Mouse (Mus musculus): ENCODE measurements around the gene Srebf1. TPM values are rescaled to one million over a fixed set of nuclear protein-coding genes. Genes with fewer than 3 reads are reported as not detected.

Gene Srebf1
- 59.3 and 66.1 TPM in 2 replicates for polyA plus RNA-seq (2016; fragmentation: Nextera tagmentation; extraction: Ambion mirVana)

DNA sequence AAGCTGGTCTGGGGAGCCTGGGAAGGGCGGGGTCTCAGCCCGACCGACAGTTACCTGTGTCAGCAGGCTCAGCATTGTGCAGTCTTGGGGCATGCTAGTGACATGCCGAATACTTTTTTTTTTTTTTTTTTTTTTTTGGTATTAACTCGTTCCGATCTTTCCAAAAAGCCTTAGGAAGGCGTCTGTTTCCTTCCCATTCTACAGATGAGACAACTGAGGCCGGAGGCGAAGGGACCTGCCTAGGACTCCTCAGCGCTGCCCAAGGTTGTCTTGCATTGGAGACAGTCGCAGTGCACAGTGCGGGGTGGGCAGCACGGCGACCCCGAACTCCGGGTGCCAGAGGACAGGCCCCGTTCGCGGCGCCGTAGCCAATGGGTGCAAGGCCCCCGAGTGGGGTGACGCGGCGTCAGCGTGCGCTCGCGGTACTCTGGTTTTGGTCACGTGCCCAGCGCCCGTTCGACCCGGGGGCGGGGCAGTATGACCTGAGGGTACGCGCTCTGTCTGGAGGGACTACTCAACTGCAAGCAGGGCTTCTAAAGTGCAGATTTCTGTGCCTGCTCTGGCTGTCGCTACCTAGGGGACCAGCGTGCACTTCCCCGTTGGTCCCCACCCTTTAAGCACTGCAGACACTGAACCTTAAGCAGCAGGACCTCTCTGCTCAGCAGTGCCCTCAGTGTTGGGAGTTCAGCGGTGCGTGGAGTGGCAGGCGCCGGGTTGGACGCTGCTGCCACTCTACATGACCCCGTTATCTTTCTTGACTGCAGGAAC is at the start of gene Srebf1:
TSS of gene Srebf1 (minus strand) at position 113 of the 768 bp plus-strand sequence.
- Histone ChIP-seq H3K27ac (peak within 1 kb of the TSS; percentile 82), H3K27me3 (ENCODE audit: poor library complexity, severe bottlenecking) (peaks cover 13% of the 10 kb centered on the region), H3K9me3 (no peaks in the 10 kb centered on the region), H3K4me3 (peak within 1 kb of the TSS; percentile 52), H3K36me3 (replicated peaks) (peaks cover 13% of the 10 kb centered on the region), H3K4me1 (peaks cover 58% of the 10 kb centered on the region)
- WGBS = 4% methylated on average over 46 of the region's 46 CpGs
- peak; percentile 77 for DNase-seq (ENCODE audit: extremely low spot score, low spot score)

DNA sequence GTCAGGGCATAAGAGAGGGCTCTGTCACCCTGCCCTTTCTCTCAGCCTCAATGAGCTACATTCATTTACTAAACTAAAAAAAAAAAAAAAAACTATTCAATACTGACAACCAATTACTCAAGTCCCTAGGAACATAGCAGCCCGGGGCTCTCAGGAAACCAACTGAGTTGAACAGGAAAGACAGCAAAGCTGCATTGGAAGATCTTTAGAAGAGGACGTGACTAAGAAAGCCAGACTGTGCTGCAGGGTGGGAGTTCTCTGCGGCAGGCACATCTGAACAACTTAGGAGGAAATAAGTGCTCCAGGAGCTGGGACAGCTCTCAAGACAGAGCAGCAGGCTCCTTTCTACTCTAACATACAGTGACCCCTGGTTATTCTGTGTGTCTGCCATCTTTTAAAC is 46.2 kb upstream of the Srebf1 start:
- H3K9me3 ChIP-seq = no peaks in the 10 kb centered on the region
- WGBS = 77% methylated on average over 3 of the region's 3 CpGs
- no peaks in the 10 kb centered on the region for H3K27me3 ChIP-seq (ENCODE audit: poor library complexity, severe bottlenecking)
- H3K4me1 ChIP-seq = peaks cover 23% of the 10 kb centered on the region
- H3K27ac ChIP-seq = 0 out of 2 replicates have a peak overlapping the region, but pooled peaks have one; percentile 11
- DNase-seq (ENCODE audit: extremely low spot score, low spot score) = no peak
- no peak overlapping the region for H3K4me3 ChIP-seq
- H3K36me3 ChIP-seq (replicated peaks) = peaks cover 4% of the 10 kb centered on the region; the same call in 1 of the 2 replicates

DNA sequence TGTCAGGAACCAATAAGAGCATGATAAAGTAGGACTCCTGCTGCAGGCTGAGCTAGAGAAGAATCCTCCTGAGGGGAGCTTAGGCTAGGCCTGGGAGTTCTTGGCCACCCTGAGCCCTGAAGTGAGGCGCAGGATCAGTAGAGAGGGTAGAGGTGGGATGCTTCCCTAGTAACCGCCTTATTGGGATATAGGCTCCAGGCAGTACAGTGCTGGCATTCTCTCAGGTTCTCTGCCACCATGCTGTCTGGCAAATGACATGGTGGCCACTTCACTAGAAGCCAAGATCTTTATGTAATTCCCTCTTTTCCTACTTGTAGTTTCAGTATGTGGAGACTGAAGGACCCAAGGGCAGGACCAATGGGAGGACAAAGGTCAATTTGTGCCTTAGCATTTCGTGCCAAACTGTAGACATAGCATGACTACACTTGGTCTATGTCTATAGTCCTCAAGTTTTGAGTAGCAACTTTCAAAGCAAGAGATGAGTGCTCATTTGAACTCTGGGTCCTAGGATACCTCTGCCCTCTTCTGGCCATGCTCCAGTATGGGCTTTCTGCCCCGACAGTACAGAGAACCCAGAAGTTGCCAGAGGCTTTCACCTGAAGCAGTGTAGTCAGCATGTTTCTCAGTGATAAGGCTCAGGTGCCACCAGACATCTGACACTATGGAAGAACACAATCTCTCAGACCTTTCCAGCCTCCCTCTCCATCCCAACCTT is 43.0 kb upstream of the Srebf1 start:
- H3K27me3 ChIP-seq (ENCODE audit: poor library complexity, severe bottlenecking) = no peaks in the 10 kb centered on the region
- no peak for DNase-seq (ENCODE audit: extremely low spot score, low spot score)
- no peaks in the 10 kb centered on the region; the same call in 1 of the 2 replicates for H3K36me3 ChIP-seq (replicated peaks)
- 94% methylated on average over 4 of the region's 4 CpGs for WGBS
- H3K4me3 ChIP-seq = no peak overlapping the region
- peaks cover 25% of the 10 kb centered on the region for H3K4me1 ChIP-seq
- no peak overlapping the region for H3K27ac ChIP-seq
- no peaks in the 10 kb centered on the region for H3K9me3 ChIP-seq

DNA sequence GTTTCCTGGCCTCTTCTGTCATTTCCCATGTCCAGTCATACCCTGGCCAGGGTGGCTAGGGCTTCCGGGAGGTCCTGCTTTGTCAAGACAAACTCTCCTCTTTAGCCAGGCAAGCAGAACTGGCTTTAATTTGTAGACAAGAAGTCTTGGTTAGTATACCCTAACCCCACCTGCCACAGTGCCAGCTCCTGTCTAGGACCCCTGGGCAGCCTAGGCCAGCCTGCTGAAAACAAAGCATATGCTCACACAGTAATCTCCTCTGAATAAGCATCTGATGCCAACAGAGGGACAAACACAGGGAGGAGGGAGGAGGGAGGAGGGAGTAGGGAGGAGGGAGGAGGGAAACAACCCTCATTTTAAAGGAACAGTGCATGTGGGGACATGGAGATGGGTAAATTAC is 42.3 kb upstream of the Srebf1 start:
- DNase-seq (ENCODE audit: extremely low spot score, low spot score) = no peak
- H3K27ac ChIP-seq = 0 out of 2 replicates have a peak overlapping the region, but pooled peaks have one; percentile 11
- peaks cover 25% of the 10 kb centered on the region for H3K4me1 ChIP-seq
- no peaks in the 10 kb centered on the region; the same call in 1 of the 2 replicates for H3K36me3 ChIP-seq (replicated peaks)
- 94% methylated on average over 1 of the region's 1 CpGs for WGBS
- no peaks in the 10 kb centered on the region for H3K27me3 ChIP-seq (ENCODE audit: poor library complexity, severe bottlenecking)
- no peaks in the 10 kb centered on the region for H3K9me3 ChIP-seq
- no peak overlapping the region for H3K4me3 ChIP-seq

DNA sequence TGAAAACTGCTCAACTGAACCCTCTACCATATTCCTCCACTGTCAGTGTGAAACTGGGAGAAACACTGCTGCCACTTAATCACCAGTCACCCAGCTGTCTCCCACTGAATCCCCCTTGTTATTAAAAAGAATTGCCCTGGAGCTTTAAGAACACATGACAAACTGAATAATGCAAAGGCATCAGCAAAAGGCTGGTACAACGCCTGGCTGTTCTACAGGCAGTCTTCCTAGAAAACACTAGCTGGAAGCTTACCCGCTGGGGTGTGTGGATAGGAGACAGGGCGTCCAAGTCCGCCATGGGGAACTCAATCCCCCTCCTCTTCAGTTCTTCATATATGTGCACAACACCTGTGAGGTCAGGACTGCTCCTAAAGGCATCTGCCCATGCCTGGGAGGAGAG is 40.0 kb upstream of the Srebf1 start:
- H3K36me3 ChIP-seq (replicated peaks) = 0 out of 2 replicates have a peak, but pooled peaks cover 3% of the 10 kb centered on the region
- no peak overlapping the region for H3K27ac ChIP-seq
- no peaks in the 10 kb centered on the region for H3K27me3 ChIP-seq (ENCODE audit: poor library complexity, severe bottlenecking)
- H3K4me3 ChIP-seq = no peak overlapping the region
- H3K4me1 ChIP-seq = peaks cover 14% of the 10 kb centered on the region
- DNase-seq (ENCODE audit: extremely low spot score, low spot score) = no peak
- H3K9me3 ChIP-seq = no peaks in the 10 kb centered on the region
- 85% methylated on average over 4 of the region's 4 CpGs for WGBS

DNA sequence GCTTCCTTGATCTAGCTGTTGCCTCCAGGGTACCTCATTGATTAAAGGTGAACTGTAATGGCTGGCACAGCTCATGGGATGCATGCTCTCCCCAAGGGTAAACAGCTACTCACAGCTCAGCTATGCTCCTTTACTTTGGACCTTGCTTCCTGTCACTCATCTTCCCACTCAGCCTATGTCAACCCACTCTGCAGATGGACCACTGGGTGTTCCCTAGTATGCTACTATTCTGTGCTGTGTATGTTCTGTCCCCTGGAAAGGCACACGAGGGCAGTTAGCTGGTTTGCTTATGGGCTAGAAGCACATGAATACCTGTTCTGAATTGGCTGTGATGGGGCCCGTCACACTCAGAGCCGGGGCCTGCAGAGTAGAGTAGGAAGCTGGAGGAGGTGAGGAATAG is 38.4 kb upstream of the Srebf1 start:
- Histone ChIP-seq H3K4me1 (peaks cover 14% of the 10 kb centered on the region), H3K4me3 (no peak overlapping the region), H3K27me3 (ENCODE audit: poor library complexity, severe bottlenecking) (no peaks in the 10 kb centered on the region), H3K27ac (no peak overlapping the region), H3K9me3 (no peaks in the 10 kb centered on the region), H3K36me3 (replicated peaks) (0 out of 2 replicates have a peak, but pooled peaks cover 4% of the 10 kb centered on the region)
- 93% methylated on average over 3 of the region's 3 CpGs for WGBS
- no peak for DNase-seq (ENCODE audit: extremely low spot score, low spot score)

DNA sequence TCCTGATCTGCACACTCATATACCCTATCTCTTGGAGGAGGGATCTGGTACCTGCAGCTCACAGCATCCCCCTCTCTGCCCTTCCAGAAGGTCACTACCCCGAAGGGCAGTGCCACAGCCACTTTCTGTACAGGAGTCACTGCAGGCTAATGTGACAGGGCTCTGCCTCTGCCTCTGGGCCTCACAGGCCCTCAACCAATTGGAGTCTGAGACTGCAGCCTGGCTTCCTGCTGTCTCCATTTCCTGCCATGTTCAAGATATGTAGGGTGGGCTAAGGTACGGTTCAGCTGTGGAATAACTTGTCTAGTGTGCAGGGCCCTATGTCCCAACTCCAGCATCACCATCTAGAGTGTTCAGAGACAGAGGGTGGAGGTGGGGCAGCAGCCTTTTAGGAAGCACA is 35.3 kb upstream of the Srebf1 start:
- 0 out of 2 replicates have a peak, but pooled peaks cover 4% of the 10 kb centered on the region for H3K36me3 ChIP-seq (replicated peaks)
- 80% methylated on average over 2 of the region's 2 CpGs for WGBS
- H3K4me3 ChIP-seq = no peak overlapping the region
- 0 out of 2 replicates have a peak overlapping the region, but pooled peaks have one; percentile 4 for H3K27ac ChIP-seq
- H3K9me3 ChIP-seq = no peaks in the 10 kb centered on the region
- no peak for DNase-seq (ENCODE audit: extremely low spot score, low spot score)
- H3K4me1 ChIP-seq = peaks cover 6% of the 10 kb centered on the region
- no peaks in the 10 kb centered on the region for H3K27me3 ChIP-seq (ENCODE audit: poor library complexity, severe bottlenecking)

DNA sequence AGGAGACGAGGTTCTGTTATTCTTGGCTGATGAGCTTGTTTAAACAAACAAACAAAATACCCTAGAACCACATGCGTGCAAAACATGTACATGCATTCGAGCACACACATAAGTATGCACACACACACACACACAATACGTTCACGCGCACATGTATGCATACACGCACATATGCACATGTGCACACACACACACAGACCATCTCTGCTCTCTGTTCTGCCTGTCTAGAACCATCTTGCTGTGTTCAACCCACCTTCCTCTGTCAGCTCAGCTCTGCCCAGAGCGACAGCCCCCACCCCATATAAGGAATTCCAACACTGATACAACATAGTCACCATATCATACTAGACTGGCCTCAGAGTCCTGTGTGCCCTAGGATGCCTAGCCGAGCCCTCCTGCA is 34.3 kb upstream of the Srebf1 start:
- H3K4me3 ChIP-seq = no peak overlapping the region
- H3K27me3 ChIP-seq (ENCODE audit: poor library complexity, severe bottlenecking) = no peaks in the 10 kb centered on the region
- no peaks in the 10 kb centered on the region for H3K9me3 ChIP-seq
- 0 out of 2 replicates have a peak, but pooled peaks cover 4% of the 10 kb centered on the region for H3K36me3 ChIP-seq (replicated peaks)
- no peak for DNase-seq (ENCODE audit: extremely low spot score, low spot score)
- H3K27ac ChIP-seq = no peak overlapping the region
- H3K4me1 ChIP-seq = peaks cover 11% of the 10 kb centered on the region
- WGBS = 90% methylated on average over 9 of the region's 9 CpGs

DNA sequence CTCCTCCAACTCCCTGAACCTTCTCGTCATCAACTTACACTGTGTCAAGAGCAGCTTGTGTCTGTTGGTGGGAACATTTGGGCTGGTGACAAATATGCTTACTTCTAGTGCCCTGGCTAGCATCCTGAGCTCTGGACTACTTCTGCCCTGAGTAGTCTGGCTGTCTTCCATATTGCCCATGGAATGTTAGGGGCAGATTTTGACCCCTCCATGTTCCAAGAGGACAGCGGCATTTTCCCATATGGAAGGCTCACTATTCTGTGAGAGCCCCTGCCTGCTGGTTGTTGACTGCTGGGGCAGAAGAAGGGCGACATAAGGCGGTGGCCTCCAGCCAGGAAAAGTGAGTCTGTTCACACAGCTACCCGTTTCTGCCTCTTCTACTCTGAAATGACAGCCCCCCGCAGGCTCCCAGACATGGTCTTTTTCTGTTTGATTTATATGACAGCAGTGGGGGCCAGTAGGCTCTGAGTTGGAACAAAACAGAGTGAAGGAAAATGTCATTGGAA is 33.8 kb upstream of the Srebf1 start:
- H3K27ac ChIP-seq = no peak overlapping the region
- H3K4me3 ChIP-seq = no peak overlapping the region
- WGBS = 88% methylated on average over 6 of the region's 6 CpGs
- H3K4me1 ChIP-seq = peaks cover 15% of the 10 kb centered on the region
- 0 out of 2 replicates have a peak, but pooled peaks cover 4% of the 10 kb centered on the region for H3K36me3 ChIP-seq (replicated peaks)
- no peak for DNase-seq (ENCODE audit: extremely low spot score, low spot score)
- H3K9me3 ChIP-seq = no peaks in the 10 kb centered on the region
- no peaks in the 10 kb centered on the region for H3K27me3 ChIP-seq (ENCODE audit: poor library complexity, severe bottlenecking)

DNA sequence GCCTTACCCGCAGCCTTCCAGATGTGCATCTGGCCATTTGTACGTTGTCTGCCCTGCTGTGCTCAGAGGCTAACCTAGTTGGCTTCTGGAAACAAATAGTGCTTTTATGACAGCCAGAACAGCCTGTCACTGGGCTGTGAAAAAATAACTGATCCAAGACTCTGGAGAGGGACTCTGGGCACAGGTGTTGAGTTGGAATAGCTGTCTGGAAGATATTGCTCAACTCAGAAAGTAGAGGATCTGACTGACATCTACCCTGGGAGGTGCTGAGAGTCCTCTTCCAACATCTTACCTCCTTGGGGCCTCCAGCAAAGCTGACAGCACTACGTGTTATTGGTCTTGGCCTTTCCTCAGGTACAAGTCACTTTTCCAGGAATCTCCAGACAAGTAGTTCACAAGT is 33.3 kb upstream of the Srebf1 start:
- H3K36me3 ChIP-seq (replicated peaks) = 0 out of 2 replicates have a peak, but pooled peaks cover 4% of the 10 kb centered on the region
- no peak overlapping the region for H3K4me3 ChIP-seq
- DNase-seq (ENCODE audit: extremely low spot score, low spot score) = no peak
- H3K27ac ChIP-seq = no peak overlapping the region
- peaks cover 15% of the 10 kb centered on the region for H3K4me1 ChIP-seq
- 90% methylated on average over 3 of the region's 3 CpGs for WGBS
- no peaks in the 10 kb centered on the region for H3K27me3 ChIP-seq (ENCODE audit: poor library complexity, severe bottlenecking)
- no peaks in the 10 kb centered on the region for H3K9me3 ChIP-seq

DNA sequence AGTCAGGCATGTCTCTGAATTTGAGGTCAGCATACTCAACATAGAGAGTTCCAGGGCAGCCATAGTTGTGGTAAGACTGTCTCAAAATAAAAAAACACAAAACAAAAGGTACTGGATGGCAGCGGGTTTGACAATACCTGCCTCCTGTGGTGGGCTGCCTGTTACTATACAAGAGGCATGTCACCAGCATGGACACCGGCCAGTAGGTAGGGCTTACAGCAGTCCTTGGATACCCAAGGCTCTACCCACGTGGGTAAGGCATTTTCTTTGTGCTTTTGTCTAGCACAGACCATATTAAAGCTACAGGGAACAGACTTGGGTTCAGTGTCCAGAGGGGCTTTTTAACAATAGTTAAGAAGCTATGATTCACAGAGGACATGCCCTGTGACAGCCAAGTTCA is 32.8 kb upstream of the Srebf1 start:
- H3K27ac ChIP-seq = no peak overlapping the region
- no peak overlapping the region for H3K4me3 ChIP-seq
- no peak for DNase-seq (ENCODE audit: extremely low spot score, low spot score)
- peaks cover 15% of the 10 kb centered on the region for H3K4me1 ChIP-seq
- no peaks in the 10 kb centered on the region for H3K27me3 ChIP-seq (ENCODE audit: poor library complexity, severe bottlenecking)
- H3K9me3 ChIP-seq = no peaks in the 10 kb centered on the region
- 0 out of 2 replicates have a peak, but pooled peaks cover 4% of the 10 kb centered on the region for H3K36me3 ChIP-seq (replicated peaks)
- WGBS = 73% methylated on average over 3 of the region's 3 CpGs

DNA sequence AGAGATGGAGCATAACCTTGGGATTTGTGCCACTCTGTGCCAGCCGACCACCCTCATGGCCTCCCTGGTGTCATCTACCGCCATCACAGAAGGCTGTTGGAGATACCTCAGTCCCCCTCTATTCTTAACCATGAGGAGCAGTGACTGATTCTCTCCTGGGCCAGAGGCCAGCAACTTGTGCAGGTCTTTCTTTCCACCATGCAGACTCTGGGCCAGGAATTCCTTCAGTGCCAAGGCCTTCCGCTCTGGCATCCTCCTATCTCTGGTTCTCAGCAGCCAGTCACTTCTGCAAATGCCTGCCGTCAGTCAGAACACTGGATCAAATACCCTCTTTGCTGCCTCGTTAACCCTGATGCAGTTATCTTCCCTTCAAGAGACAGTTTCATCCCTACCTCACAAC is 31.9 kb upstream of the Srebf1 start:
- no peak for DNase-seq (ENCODE audit: extremely low spot score, low spot score)
- no peaks in the 10 kb centered on the region for H3K9me3 ChIP-seq
- 79% methylated on average over 5 of the region's 5 CpGs for WGBS
- 0 out of 2 replicates have a peak, but pooled peaks cover 4% of the 10 kb centered on the region for H3K36me3 ChIP-seq (replicated peaks)
- no peak overlapping the region for H3K27ac ChIP-seq
- no peak overlapping the region for H3K4me3 ChIP-seq
- H3K4me1 ChIP-seq = peaks cover 15% of the 10 kb centered on the region
- H3K27me3 ChIP-seq (ENCODE audit: poor library complexity, severe bottlenecking) = no peaks in the 10 kb centered on the region

Measured in forebrain, embryonic 10.5 days (tissue).